Mouse (Mus musculus) bone marrow, adult 2 months (tissue): ENCODE results near the gene Nipal3.

Experiments
- CTCF ChIP-seq: fragments of 200-500 bp; IDR thresholded peaks from 2 replicates; pipeline ENCODE4 v1.5.1; 2011; ENCODE audit warnings: low read length, control low read depth; ENCODE audit not compliant: control insufficient read depth, insufficient read depth
- POLR2A ChIP-seq: fragments of 200-500 bp; IDR thresholded peaks from 2 replicates; pipeline ENCODE4 v1.6.1; 2011; ENCODE audit warnings: low read depth, mild to moderate bottlenecking, control low read depth, low read length, borderline replicate concordance; ENCODE audit not compliant: control insufficient read depth

DNA sequence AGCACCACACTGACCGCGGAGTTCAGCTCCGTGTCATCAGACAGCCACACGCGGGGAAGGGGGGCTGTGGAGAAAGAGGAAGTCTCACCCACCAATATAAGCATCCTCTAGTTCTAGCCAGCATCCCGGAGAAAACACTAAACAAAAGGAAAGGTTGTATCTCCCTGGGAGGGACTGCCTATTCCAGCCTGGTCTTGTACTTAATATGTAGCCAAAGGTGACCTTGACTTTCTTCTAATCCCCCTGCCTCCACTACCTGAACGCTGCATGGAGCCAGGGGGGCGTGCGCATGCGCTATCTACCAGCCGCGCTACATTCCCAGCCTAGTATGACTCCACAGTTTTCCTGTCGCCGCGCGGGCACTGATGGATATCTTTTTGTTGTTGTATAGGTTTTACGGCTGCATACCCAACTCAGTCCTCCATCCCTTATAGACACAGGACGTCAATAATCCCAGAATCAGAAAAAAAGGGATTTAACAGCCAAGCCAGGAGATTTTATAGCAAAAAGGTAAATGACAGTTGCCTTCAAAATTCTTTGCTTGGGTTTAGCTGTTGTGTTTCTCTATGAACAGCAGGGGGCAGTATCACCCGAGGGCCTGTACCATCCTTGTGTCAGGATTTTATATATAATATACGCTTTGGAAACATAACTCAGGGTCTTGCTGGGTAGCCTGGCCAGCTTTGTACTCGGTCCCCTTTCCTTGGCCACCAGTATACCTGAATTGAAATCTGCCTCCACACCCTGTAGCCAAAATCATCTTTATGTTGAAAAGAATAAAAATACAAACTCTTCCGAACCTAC, 12.9 kb upstream of the Nipal3 start:
- TF ChIP-seq CTCF (peak; percentile 15; the same call in 1 of the 2 replicates), POLR2A (no peak)
